Mouse (Mus musculus) lung, adult 18-20 months (tissue): Measurements from ENCODE around the gene Cxcl3.
A peak's percentile ranks its signal among the peaks of the same experiment; 100 is the strongest.
"Not testable (repeated sequence)": the region's sequence is repeated elsewhere in the genome, so short reads cannot be mapped to it uniquely, and the experiment has no call there.

Source experiments
- DNase-seq, 2 experiments: peaks; one replicate each; pipeline ENCODE4 v3.0.0; 2022; ENCODE audit warnings: mixed read lengths in 2 of 2

Gene Cxcl3

DNA sequence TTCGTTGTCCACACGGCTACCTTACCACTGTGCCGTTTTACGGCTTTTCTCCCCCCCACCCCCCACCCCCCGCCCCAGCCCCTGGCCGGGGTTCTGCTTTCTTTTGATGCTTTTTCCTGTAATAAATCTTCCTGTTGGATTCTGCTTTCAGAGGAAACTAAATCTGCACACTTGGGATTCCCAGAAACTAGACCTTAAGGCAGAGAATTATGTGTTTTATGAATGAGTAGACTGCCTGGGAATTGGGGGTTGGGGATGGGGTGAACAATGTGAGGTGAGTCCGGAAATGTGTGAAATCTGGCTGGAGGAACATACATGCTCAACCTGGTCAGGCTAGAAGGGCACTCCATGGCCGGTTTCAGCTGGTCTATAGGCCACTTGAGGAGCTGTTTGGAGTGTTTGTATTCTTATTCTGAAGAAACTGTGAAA is 4.2 kb downstream of the Cxcl3 start:
- peak; percentile 65 to 74 for DNase-seq

DNA sequence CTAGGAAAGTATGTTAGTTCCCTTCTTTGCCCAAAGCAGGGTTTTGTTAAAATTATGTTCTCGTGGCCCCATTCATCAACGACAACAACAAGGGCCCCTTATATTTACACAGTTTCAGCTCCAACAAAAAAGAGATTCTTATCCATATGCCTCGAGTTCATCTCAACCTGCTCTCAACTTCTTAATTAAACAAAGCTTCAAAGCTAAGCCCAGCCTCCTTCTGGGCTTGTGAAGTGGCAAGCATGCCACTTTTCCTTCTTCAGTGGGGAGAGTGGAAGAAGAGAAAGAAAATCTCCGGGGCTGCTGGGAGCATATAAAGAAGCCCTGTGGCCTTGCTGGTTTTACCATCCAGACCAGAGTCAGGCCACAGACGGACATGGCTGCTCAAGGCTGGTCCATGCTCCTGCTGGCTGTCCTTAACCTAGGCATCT is 8.3 kb downstream of the Cxcl3 start, which contains the start of gene Cxcl15:
Gene Cxcl15 (plus strand): TSS at position 340 of the 431 bp plus-strand sequence.
- DNase-seq, result peak; percentile 66 to 73

DNA sequence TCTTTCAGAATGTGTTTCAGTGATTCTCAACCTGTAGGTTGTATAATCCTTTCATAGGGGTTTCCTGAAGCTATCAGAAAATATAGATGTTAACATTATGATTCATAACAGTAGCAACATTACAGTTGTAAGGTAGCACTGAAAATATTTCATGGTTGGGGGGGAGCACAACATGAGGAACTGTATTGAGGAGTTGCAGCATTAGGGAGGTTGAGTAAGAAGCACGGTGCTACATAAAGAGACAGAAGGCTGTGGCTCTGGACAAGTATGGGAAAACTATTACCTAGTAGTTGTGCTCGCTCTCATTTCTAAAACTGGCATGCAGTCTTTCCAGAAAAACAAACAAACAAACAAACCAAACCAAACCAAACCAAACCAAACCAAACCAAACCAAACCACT is 9.5 kb downstream of the Cxcl3 start:
- DNase-seq, result not testable (repeated sequence)

DNA sequence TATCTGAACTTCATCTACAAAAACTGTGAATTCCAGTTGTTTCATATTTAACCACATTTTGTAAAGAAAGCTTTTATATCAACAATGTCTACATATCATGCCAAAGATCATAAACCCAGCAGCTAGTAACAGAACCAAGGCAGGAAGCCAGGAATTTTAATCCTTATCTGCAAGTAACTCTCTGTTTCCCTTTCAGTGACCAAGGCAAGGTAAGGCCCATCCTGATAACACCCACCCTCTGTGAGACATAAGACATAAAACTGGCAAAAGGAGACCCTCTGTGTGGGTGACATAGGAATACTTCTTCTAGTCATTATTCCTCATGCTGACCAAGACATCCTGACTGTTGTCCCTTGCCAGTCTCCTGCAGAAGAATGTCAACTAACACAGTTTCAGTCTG is 18.7 kb downstream of the Cxcl3 start:
- no peak for DNase-seq

DNA sequence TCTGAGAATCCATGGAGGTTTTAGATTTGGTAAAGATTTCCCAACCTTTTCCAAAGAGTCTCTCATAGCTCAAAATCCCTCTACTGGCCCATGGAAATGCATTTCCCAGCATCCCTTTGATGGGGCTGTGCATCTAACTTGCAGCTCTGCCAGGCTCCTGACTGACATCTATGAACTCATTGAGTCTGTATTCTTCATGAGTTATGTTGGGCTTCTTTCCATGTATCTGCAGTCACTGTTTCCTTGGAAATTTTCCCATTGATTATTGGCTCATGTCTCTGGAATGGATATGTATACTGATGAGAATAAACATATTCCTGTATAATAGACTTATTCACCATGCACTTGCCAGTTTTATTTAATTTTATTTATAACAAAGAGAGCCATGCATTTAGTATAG is 20.1 kb downstream of the Cxcl3 start:
- no peak for DNase-seq

DNA sequence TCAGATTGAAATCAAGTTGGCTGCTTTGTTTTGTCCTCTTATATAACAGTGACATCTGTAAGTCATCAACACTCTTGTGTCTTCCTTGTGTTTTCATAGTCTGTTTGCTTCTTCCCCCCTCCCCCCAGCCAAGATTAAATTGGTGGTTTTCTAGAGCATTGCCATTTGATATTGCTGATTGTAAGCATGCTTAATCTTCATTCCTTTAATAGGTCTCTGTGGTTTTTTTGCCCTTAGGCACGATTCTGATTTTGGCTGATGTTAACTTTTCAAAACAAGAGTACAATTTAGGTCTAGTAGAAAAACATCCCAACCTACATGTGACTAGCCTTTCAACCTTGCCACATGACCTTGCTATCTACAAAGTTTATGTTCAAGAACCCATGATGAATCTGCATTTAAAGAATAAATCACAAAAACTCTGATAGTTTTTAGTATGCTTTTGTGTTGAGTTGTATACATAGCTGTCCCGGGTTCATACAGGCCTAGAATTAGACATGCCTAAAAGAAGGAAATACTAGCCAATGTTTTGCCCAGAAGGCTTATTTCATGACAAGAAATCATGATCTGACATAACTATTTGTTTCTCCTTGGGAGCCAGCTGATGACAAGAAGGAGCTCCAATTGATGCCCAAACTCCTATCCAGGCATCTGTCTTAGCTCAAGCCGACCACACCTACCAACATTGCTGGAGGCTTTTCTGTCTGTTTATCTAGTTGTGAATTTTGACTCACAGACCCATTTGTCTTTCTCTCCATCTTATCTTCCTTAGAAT is 21.5 kb downstream of the Cxcl3 start:
- no peak for DNase-seq

DNA sequence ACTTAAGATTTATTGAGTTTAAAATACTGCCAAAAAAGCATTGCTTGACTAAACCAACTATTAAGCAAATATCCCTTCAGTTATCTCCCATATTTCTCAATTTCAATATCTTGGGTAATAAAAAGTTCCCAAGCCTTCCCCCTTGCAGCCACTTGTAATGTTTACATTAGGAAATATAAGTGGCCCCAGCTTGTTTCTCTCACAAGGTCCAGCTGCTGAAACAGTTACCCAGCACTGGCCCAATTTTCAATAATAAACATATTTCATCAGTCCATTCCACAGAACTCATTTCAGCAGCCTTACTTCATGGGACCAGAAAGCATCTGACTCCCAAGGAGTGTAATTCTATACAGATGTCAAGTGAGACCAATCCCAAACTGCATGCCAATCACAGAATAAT is 33.9 kb downstream of the Cxcl3 start:
- DNase-seq, result peak; percentile 15 to 46

DNA sequence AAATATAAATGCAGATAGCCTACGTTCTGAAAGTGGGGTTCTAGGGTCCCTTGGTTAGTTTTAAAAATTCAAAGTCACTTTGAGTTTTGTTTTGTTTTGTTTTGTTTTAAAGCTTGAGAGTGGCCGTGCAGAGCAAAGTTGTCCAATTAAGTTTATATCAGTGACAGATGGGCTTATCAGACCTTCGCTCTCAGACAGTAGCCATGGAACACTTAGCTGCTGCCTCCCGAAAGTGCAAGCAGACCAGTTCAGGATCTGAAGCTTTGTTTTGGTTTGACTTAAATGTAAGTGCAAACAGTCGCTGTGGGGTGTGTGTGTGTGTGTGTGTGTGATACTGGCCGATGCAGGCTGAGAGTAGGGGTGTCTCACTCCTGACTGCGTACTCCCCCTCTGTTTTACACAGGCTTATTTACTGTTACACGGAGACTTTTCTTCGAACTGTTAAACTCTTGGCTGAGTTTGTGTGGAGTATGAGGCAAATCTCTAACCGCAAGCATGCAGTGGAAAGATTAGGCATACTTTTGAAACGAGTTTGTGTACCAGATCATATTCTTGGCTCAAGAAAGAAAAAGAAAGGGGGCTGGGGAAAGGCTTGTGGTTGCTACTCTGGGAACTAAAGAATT is 46.4 kb downstream of the Cxcl3 start:
- DNase-seq, result peak; percentile 15 to 51

DNA sequence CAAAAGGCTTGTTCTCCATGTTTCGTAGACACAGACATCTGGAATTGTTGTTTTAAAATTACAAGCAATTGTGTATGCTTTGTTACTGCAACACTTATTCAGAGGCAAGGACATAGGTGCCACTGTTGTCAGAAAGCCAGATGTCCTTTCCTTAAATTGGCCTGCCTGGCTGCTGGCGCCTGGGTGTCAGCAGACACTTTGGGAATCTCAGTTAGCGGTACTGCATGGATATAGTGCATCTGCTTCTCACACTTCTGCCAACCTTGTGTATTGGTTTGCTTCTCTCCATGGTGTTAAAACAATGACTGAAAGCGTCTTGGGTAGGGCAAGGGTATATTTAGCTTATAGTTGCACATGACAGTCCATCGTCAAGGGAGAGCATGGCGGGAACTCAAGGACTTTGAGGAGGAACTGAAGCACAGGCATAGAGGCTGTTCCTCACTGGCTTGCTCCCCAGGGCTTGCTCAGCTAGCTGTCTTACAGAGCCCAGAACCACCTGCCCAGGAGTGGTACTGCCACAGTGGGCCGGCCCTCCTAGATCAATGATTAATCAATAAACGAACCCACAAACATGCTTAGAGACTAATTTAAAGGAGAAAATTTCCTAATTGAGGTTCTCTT is 47.0 kb downstream of the Cxcl3 start:
- peak in 1 of 2 experiments; percentile 5 for DNase-seq

DNA sequence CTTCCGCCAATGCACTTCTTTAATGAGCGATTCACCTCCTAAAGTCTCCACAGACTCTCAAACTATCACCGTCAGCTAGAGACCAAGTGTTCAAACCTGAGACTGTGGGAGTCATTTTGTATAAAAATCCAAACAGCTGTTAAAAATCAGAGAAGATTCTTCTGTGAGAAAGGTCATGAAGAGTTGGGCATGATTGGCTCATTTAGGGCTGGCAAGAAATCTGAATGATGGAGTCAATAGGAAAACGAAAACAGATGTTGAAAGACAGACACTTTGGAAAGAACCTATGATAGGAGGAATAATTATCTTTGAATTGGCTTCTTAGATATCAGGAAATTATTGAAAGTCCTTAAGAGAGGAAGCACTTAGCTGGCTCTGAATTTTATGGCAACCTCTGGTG is 48.5 kb downstream of the Cxcl3 start:
- DNase-seq, result no peak

DNA sequence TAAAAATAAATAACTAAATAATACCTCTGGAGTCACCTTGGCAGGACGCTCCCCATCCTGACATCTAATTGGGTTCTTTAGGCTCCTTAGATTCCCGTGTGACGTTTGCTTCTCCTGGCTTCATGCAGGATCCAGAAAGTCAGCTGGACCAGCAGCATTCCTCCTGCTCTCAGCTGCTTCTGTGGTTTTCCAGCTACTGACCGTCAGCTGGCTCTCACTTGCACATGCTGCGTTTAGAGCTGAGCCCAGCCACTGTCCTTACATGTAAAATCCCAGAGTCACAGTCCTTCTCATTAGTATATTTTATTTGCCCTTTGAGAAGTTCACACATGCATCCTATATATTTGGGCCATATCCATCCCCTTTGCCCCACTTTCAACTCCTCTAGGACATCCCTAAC is 52.7 kb downstream of the Cxcl3 start:
- DNase-seq, result peak in 1 of 2 experiments; percentile 14
